Mouse (Mus musculus) lung, adult 2 months (tissue): Measurements from ENCODE around the gene Scrg1.

Experiments
- CTCF ChIP-seq: fragments of 200-500 bp; IDR thresholded peaks from 2 replicates; pipeline ENCODE4 v1.5.1; 2011; ENCODE audit warnings: mild to moderate bottlenecking, low read length, control low read depth; ENCODE audit not compliant: insufficient read depth
- POLR2A ChIP-seq: fragments of 200-500 bp; IDR thresholded peaks from 2 replicates; pipeline ENCODE4 v1.6.1; 2011; ENCODE audit warnings: low read depth, mild to moderate bottlenecking, control low read depth, low read length, borderline replicate concordance; ENCODE audit errors: extremely low read depth

- no peak for TF ChIP-seq POLR2A
- no peak for TF ChIP-seq CTCF
Observed at GRCm38 (mm10) chr8:57455765-57456164, at the start of gene Scrg1.
